Mouse (Mus musculus) MEL (cell line): ENCODE data around the gene Dcun1d4. TPM values are rescaled to one million over a fixed set of nuclear protein-coding genes. Genes with fewer than 3 reads are reported as not detected.

ENCODE experiments used
- DNase-seq: peaks from one replicate; pipeline ENCODE4 v3.0.0; 2011; ENCODE audit warnings: low read depth, low spot score
- H3K27ac ChIP-seq: 2 replicates; pipeline ENCODE4 v1.5.1; 2012; ENCODE audit warnings: low read depth, mild to moderate bottlenecking, control low read depth, low read length, moderate library complexity; ENCODE audit not compliant: control insufficient read depth
- H3K27me3 ChIP-seq, 2 experiments: fragments of 150-350 bp in 1 of 2; sonication (generic) in 1 of 2; 2 replicates each; pipeline ENCODE4 v1.6.1; 2012; ENCODE audit warnings: low read length in 2 of 2, mild to moderate bottlenecking in 2 of 2, improper control_type of control experiment in 1 of 2, moderate library complexity in 1 of 2; ENCODE audit not compliant: insufficient read depth in 2 of 2, control insufficient read depth in 1 of 2
- H3K36me3 ChIP-seq, 2 experiments: 2 replicates each; pipeline ENCODE4 v1.6.1; 2012 to 2014; ENCODE audit warnings: low read length in 2 of 2, improper control_type of control experiment in 1 of 2, inconsistent platforms in 1 of 2, mild to moderate bottlenecking in 1 of 2; ENCODE audit not compliant: insufficient read depth in 2 of 2, control insufficient read depth in 1 of 2
- H3K4me1 ChIP-seq, 2 experiments: fragments of 150-350 bp in 1 of 2; sonication (generic) in 1 of 2; 2 replicates each; pipeline ENCODE4 v1.6.1; 2012; ENCODE audit warnings: low read length in 2 of 2, improper control_type of control experiment in 1 of 2, mild to moderate bottlenecking in 1 of 2; ENCODE audit not compliant: insufficient read depth in 2 of 2, control insufficient read depth in 1 of 2
- H3K4me3 ChIP-seq, 2 experiments: fragments of 150-350 bp in 1 of 2; sonication (generic) in 1 of 2; 2 replicates each; pipeline ENCODE4 v1.5.1; 2012; ENCODE audit warnings: low read depth in 2 of 2, low read length in 2 of 2, mild to moderate bottlenecking in 2 of 2, moderate library complexity in 2 of 2, control low read depth in 1 of 2, improper control_type of control experiment in 1 of 2; ENCODE audit not compliant: control insufficient read depth in 1 of 2, insufficient read depth in 1 of 2
- H3K79me2 ChIP-seq: 2 replicates; pipeline ENCODE4 v1.6.1; 2012; ENCODE audit warnings: mild to moderate bottlenecking, low read length, moderate library complexity; ENCODE audit not compliant: control insufficient read depth, poor library complexity, insufficient read depth
- H3K9ac ChIP-seq: 2 replicates; pipeline ENCODE4 v1.6.1; 2012; ENCODE audit warnings: low read depth, mild to moderate bottlenecking, control low read depth, low read length, moderate library complexity; ENCODE audit not compliant: control insufficient read depth, poor library complexity, severe bottlenecking
- H3K9me3 ChIP-seq: fragments of 150-350 bp; sonication (generic); replicated peaks from 2 replicates; pipeline ENCODE4 v1.6.1; 2012; ENCODE audit warnings: mild to moderate bottlenecking, low read length, improper control_type of control experiment, moderate library complexity; ENCODE audit not compliant: insufficient read depth
- CHD1 ChIP-seq: IDR thresholded peaks from 2 replicates; pipeline ENCODE4 v1.6.1; 2012; ENCODE audit warnings: low read depth, mild to moderate bottlenecking, inconsistent platforms, low read length, improper control_type of control experiment
- CHD2 ChIP-seq: IDR thresholded peaks from 2 replicates; pipeline ENCODE4 v1.6.1; 2011; ENCODE audit warnings: low read length, improper control_type of control experiment
- CTCF ChIP-seq, 3 experiments: IDR thresholded peaks in 2 of 3; conservative IDR thresholded peaks in 1 of 3; 2 replicates each; pipeline ENCODE4 v1.5.1; 2011 to 2012; ENCODE audit warnings: low read length in 3 of 3, low read depth in 2 of 3, mild to moderate bottlenecking in 2 of 3, improper control_type of control experiment in 1 of 3, inconsistent platforms in 1 of 3, mixed read lengths in 1 of 3, moderate library complexity in 1 of 3; ENCODE audit not compliant: control insufficient read depth in 1 of 3, insufficient read depth in 1 of 3, poor library complexity in 1 of 3, severe bottlenecking in 1 of 3
- E2F4 ChIP-seq: IDR thresholded peaks from 2 replicates; pipeline ENCODE4 v1.6.1; 2011; ENCODE audit warnings: low read depth, low read length, improper control_type of control experiment, borderline replicate concordance
- GABPA ChIP-seq: IDR thresholded peaks from 2 replicates; pipeline ENCODE4 v1.6.1; 2012; ENCODE audit warnings: low read depth, mild to moderate bottlenecking, inconsistent platforms, low read length, improper control_type of control experiment, moderate library complexity
- HCFC1 ChIP-seq: IDR thresholded peaks from 2 replicates; pipeline ENCODE4 v1.6.1; 2012; ENCODE audit warnings: low read depth, mild to moderate bottlenecking, inconsistent platforms, low read length, improper control_type of control experiment, moderate library complexity
- MAFK ChIP-seq: IDR thresholded peaks from 2 replicates; pipeline ENCODE4 v1.6.1; 2011; ENCODE audit warnings: low read depth, mild to moderate bottlenecking, low read length, improper control_type of control experiment, borderline replicate concordance
- MAX ChIP-seq: IDR thresholded peaks from 2 replicates; pipeline ENCODE4 v1.6.1; 2011; ENCODE audit warnings: low read length, improper control_type of control experiment
- MAZ ChIP-seq: IDR thresholded peaks from 2 replicates; pipeline ENCODE4 v1.6.1; 2012; ENCODE audit warnings: low read depth, mild to moderate bottlenecking, inconsistent platforms, low read length, improper control_type of control experiment
- MEF2A ChIP-seq: IDR thresholded peaks from 2 replicates; pipeline ENCODE4 v1.6.1; 2014; ENCODE audit warnings: low read depth, mild to moderate bottlenecking, inconsistent platforms, low read length, improper control_type of control experiment; ENCODE audit not compliant: poor library complexity, insufficient replicate concordance, severe bottlenecking; ENCODE audit errors: extremely low read depth
- MXI1 ChIP-seq: IDR thresholded peaks from 2 replicates; pipeline ENCODE4 v1.6.1; 2011; ENCODE audit warnings: mild to moderate bottlenecking, low read depth, low read length, improper control_type of control experiment
- MYB ChIP-seq: IDR thresholded peaks from 2 replicates; pipeline ENCODE4 v1.6.1; 2011; ENCODE audit warnings: mild to moderate bottlenecking, low read depth, low read length, improper control_type of control experiment
- MYC ChIP-seq: IDR thresholded peaks from 2 replicates; pipeline ENCODE4 v1.6.1; 2011; ENCODE audit warnings: low read depth, mild to moderate bottlenecking, low read length, improper control_type of control experiment, moderate library complexity
- NELFE ChIP-seq: IDR thresholded peaks from 2 replicates; pipeline ENCODE4 v1.6.1; 2011; ENCODE audit warnings: low read depth, low read length, improper control_type of control experiment
- POLR2AphosphoS2 ChIP-seq: IDR thresholded peaks from 2 replicates; pipeline ENCODE4 v1.6.1; 2011; ENCODE audit warnings: low read length, improper control_type of control experiment
- POLR2AphosphoS5 ChIP-seq: IDR thresholded peaks from 2 replicates; pipeline ENCODE4 v1.6.1; 2012; ENCODE audit warnings: low read depth, borderline replicate concordance, mild to moderate bottlenecking, inconsistent platforms, low read length, moderate library complexity, mixed read lengths
- SIN3A ChIP-seq: IDR thresholded peaks from 2 replicates; pipeline ENCODE4 v1.6.1; 2012; ENCODE audit warnings: low read length, improper control_type of control experiment, inconsistent platforms
- SMC3 ChIP-seq: IDR thresholded peaks from 2 replicates; pipeline ENCODE4 v1.6.1; 2011; ENCODE audit warnings: low read depth, low read length, improper control_type of control experiment
- TBP ChIP-seq: IDR thresholded peaks from 2 replicates; pipeline ENCODE4 v1.8.0; 2011; ENCODE audit warnings: low read depth, low read length, improper control_type of control experiment
- TCF12 ChIP-seq: IDR thresholded peaks from 2 replicates; pipeline ENCODE4 v1.6.1; 2014; ENCODE audit warnings: low read depth, mild to moderate bottlenecking, inconsistent platforms, low read length, improper control_type of control experiment, moderate library complexity
- UBTF ChIP-seq: IDR thresholded peaks from 2 replicates; pipeline ENCODE4 v1.6.1; 2012; ENCODE audit warnings: low read depth, mild to moderate bottlenecking, inconsistent platforms, low read length, improper control_type of control experiment, moderate library complexity, borderline replicate concordance; ENCODE audit not compliant: insufficient read depth
- USF2 ChIP-seq, 2 experiments: IDR thresholded peaks; 2 replicates each; pipeline ENCODE4 v1.6.1; 2011 to 2012; ENCODE audit warnings: improper control_type of control experiment in 2 of 2, low read length in 2 of 2, borderline replicate concordance in 1 of 2, inconsistent platforms in 1 of 2, low read depth in 1 of 2, mild to moderate bottlenecking in 1 of 2; ENCODE audit not compliant: insufficient read depth in 1 of 2
- ZC3H11A ChIP-seq: IDR thresholded peaks from 2 replicates; pipeline ENCODE4 v1.6.1; 2012; ENCODE audit warnings: low read depth, mild to moderate bottlenecking, inconsistent platforms, low read length, improper control_type of control experiment
- ZMIZ1 ChIP-seq: IDR thresholded peaks from 2 replicates; pipeline ENCODE4 v1.6.1; 2012; ENCODE audit warnings: low read depth, mild to moderate bottlenecking, inconsistent platforms, low read length, improper control_type of control experiment, moderate library complexity
- polyA plus RNA-seq, 2 experiments: library from polyadenylated mRNA; stranded (reverse) in 1 of 2; unstranded in 1 of 2; fragments of >175 nt in 1 of 2; fragments of >200 nt in 1 of 2; gene quantifications; 2 replicates each; pipeline versions ENCODE4 v1.2.1 to v1.2.4; 2012; ENCODE audit warnings: low replicate concordance in 2 of 2, low read depth in 1 of 2; ENCODE audit not compliant: insufficient read length in 2 of 2, insufficient read depth in 1 of 2, missing spikeins in 1 of 2
- total RNA-seq: library from RNA; depleted of rRNA; stranded (reverse); fragments of 300-350 nt; gene quantifications from 2 replicates; pipeline ENCODE4 v1.2.3, GENCODE M21; 2012; rRNA removed

Dcun1d4 gene
- 7.6 and 9.2 TPM in 2 replicates for total RNA-seq
- polyA plus RNA-seq = 10 to 100 TPM in 1 of 2 experiments, not detected in 1; 10.0 TPM

DNA sequence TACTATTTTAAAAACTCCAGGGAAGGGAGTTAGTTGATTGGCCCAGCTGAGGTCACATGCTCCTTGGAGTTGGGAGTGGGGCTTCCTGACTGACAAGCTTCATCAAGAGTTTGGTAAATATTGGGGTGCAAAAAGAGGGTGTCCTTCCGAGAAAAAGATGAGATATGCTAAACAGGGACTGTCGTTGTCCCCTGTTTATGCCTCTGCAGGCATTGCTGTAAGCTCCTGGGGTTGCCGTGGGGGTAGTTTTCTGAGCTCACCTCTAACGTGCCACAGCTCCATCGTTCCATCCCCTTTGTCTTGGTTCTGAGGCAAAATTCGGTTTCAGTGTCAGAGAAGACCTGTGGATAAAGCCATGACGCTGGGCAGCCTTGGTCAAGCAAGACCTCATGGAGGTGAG is at the start of gene Dcun1d4:
TSS of gene Dcun1d4 (plus strand) at position 301 of the 400 bp plus-strand sequence.
- no peak within 1 kb of the TSS for H3K4me3 ChIP-seq
- H3K36me3 ChIP-seq = no peaks in the 10 kb centered on the region
- TF ChIP-seq HCFC1 (no peak), ZMIZ1 (no peak), TBP (no peak), SMC3 (no peak), MAX (no peak), MEF2A (no peak), MAZ (no peak)
- no peak for DNase-seq
- H3K9me3 ChIP-seq = no peaks in the 10 kb centered on the region
- H3K79me2 ChIP-seq = no peaks in the 10 kb centered on the region
- H3K27ac ChIP-seq = no peak within 1 kb of the TSS
- H3K4me1 ChIP-seq = no peaks in the 10 kb centered on the region
- H3K9ac ChIP-seq = no peak within 1 kb of the TSS
- H3K27me3 ChIP-seq = peaks cover 0 to 1% of the 10 kb centered on the region in 2 experiments; a peak in 1 of 4 replicates

DNA sequence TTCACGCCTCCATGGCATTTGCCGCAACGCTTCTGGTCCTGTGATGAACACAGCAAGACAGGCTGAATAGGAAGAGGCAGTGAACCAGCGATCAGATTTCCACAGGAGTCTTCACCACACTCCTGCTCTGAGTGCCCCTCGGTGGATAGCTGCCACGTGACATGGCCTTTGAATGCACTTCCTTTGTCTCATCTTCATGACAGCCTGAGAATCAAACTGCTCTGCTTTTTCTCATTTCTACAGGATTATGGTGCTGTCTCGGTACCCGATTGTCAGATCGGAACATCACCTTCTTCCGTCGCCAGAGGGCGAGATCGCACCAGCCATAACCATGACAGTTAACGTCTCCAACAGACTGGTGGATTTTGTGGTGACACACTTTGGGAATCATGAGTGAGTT is 49.2 kb upstream of the Dcun1d4 start:
- Histone ChIP-seq H3K27me3 (peaks cover 0 to 2% of the 10 kb centered on the region in 2 experiments; a peak in 2 of 4 replicates), H3K27ac (no peak overlapping the region), H3K9me3 (no peaks in the 10 kb centered on the region), H3K9ac (no peak overlapping the region), H3K4me1 (peaks cover 0 to 12% of the 10 kb centered on the region in 2 experiments; a peak in 3 of 4 replicates), H3K4me3 (no peak overlapping the region), H3K36me3 (peaks cover 0 to 11% of the 10 kb centered on the region in 2 experiments; a peak in 2 of 4 replicates), H3K79me2 (no peaks in the 10 kb centered on the region)
- peak; percentile 72 for DNase-seq
- TF ChIP-seq ZC3H11A (peak; percentile 98), SIN3A (peak; percentile 53; the same call in 1 of the 2 replicates), MXI1 (no peak), CHD2 (no peak), MEF2A (no peak), USF2 (IDR thresholded peaks at IDR 0.05; ENCODE audit: borderline replicate concordance in 1 of 2, insufficient read depth in 1 of 2, low read depth in 1 of 2, low read length in 2 of 2) (no peak), MYB (peak; percentile 92), POLR2AphosphoS2 (no peak), POLR2AphosphoS5 (no peak), HCFC1 (no peak), MAFK (no peak), MAZ (no peak), CTCF (IDR thresholded peaks at IDR 0.05 in 2 of 3, conservative IDR thresholded peaks at IDR 0.05 in 1 of 3; ENCODE audit: control insufficient read depth in 1 of 3, insufficient read depth in 1 of 3, low read depth in 2 of 3, low read length in 3 of 3, poor library complexity in 1 of 3, severe bottlenecking in 1 of 3) (peak; percentile 66 to 96 (median 91)), UBTF (no peak), TBP (no peak), NELFE (no peak), E2F4 (no peak), TCF12 (no peak), GABPA (no peak), CHD1 (no peak), SMC3 (peak; percentile 99), MAX (no peak), MYC (no peak)
